Mouse (Mus musculus) thymus, postnatal 36 days (tissue): ENCODE results near the gene Dek.

Source experiments
- DNase-seq, 2 experiments: peaks; one replicate each; pipeline ENCODE4 v3.0.0; 2022; ENCODE audit warnings: mixed read lengths in 2 of 2

The Dek gene

DNA sequence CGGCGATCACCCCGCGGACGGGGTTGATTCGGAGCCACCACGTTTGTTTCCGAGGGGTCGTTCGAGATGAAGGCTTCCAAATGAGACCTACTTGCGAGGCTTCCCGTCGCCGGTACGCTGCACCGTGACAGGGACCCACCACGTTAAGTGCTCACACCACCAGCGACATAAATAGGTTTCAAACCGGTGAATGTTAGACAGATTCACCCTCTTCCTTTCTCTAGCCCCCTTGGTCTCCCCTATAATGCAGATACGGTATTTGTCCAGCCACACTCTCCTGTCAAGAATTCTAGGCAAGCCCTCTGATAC lies 533 bp upstream of the Dek start:
- DNase-seq: no peak

DNA sequence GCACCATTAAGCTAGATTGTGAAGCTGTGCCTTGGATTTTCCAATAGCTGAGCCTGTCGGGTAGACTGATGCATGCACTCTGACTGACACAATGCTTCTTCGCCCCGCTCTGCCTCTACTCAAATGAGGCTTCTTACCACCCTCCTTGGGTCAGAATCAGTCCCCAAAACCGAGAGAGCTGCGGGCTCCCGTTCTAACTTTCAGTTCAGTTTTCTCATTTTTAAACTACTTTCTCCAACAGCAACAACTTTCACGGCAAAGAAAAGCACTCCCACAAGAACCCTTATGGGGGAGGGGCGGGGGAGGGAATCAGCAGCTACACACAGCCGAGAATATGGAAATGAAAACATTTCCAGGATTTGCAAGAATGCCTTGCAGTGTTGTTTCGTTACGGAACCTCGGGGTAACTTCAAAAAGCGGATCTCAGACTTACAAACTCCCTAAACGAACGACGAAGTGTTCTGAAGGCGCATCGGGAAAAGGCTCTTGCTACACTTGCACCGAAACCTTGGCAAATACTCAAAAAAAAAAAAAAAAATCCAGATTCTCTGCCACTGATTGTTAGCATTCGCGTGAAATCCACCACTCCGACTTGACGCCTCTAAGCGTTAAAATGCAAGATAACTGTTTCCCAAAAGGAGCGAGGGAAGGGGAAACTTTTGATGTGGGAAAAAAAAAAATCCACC lies 1.0 kb downstream of the Dek start:
- DNase-seq: peak; percentile 15 to 18

DNA sequence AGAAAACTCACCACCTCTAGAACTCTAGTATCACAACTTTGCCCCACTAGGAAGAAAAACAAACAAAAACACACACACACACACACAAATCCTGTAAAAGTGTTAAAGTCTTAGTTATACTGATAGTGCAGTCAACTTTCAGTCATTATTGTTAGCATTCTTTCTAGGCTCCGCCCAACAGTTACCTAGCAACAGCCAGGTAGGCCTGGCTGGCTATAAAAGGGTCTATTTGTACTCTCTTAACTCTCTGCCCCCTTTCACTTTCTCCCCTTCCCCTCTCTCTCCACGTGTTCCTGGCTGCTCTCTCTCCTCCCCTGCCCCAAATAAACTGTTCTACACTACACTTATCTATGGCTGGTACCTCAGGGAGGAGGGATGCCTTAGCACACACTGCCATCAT lies 1.9 kb downstream of the Dek start:
- DNase-seq: no peak

DNA sequence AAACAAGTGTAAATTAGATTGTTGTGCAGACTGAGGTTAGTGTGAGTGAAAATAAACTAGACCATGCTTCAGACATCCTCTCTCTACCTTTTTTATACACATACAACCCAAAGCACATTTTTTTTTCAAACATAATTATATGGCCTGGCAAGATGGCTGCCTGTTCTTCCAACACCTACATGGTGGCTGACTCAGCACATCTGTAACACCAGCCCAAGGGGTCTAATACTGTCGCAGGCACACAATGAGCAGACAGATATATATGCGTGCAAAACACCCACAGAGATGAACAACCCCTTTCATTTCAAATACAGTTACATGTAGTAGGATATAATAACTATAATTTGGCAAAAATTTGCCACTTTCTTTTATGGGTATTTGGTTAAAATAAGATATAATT lies 5.4 kb downstream of the Dek start:
- no peak for DNase-seq

DNA sequence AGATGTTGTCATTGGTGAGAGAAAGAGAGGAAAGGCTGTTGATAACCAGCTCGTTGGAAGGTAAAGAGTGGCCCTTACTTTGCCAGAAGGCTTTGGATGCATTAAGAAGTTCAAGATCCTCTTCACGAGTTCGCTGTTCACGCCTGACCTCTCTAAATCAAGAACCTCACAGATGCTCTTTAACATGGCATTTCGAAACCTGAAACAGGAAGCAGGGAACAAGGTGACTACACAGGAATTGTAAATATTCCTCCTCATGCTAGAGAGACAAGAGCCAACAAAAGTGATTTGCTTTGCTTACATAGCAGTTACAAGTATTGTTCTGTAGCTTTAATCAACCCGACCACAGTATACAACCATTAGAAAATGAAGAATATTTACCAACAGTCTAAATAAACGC lies 6.7 kb downstream of the Dek start:
- no peak for DNase-seq

DNA sequence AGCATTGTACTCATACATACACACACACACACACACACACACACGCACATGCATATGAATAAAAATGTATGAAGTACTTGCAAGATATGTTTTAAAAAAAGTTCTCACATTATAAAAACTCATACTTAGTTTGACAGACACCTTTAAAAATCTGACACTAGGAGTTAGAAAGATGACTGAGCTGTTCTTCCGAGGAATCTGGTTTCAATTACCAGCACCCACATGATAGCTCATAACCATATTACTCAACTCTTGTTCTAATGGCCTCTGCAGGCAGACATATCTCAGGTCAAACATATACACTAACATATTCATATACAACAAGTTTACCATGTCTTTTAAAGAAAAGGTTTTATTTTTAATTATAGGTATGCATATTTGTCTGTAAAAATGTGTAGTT lies 9.4 kb downstream of the Dek start:
- DNase-seq: no peak

DNA sequence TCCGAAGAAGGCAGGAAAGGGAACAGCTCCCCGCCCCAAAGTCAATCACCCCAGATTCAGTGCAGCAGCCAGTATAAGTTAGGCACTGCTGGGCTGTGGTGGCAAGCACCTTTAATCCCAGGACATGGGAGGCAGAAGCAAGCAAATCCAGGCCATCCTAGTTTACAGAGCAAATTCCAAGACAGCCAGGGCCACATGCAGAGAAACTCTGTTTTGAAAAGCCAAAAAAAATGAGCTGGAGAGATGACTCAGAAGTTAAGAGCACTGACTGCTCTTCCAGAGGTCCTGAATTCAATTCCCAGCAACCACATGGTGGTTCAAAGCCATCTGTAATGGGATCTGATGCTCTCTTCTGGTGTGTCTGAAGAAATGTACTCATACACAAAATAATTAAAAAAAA lies 12.2 kb downstream of the Dek start:
- no peak for DNase-seq

GRCm38 (mm10) chr13:47089271-47089670 lies 16.7 kb downstream of the Dek start:
- no peak for DNase-seq

DNA sequence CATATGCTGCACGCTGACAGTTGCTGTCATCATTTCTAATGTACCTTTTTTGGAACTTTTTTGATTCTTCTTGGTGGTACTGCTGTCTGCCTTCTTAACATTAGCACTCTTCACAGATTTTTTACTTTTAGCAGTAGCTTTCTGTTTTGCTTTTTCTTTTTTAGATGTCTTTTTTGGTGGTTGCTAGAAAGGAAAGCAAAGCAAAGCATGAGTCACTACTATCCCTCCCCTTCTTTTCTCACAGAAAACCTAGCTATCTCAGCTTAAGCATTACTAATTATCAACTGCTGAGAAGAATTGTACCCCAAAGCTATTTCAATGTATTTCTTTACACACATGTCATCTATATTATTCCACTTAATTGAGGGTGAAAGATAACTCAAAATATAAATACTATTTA lies 17.6 kb downstream of the Dek start:
- DNase-seq: no peak

DNA sequence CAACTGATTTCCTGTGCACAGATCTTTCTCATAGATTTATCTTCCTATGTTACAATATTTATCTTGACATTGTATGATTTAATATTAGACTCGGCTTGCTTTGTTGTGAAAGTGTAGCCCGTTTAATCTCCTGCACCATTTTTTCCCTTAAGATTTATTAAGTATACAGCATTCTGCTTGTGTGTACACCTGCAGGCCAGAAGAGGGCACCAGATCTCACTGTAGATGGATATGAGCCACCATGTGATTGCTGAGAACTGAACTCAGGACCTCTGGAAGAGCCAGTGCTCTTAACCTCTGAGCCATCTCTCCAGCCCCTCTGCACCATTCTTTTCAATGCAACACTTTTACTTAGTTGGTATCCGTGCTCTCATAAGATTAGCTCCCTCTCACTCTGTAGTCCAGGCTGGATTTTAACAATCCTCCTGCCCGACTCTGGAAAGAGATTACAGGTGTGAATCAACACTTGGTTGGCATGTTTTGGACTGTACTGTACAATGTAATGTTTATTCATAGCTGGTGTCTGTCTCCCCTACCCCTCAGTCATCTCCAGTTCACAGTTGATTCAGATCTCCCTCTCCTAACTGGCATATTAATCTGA lies 25.0 kb downstream of the Dek start:
- DNase-seq: peak in 1 of 2 experiments; percentile 24

DNA sequence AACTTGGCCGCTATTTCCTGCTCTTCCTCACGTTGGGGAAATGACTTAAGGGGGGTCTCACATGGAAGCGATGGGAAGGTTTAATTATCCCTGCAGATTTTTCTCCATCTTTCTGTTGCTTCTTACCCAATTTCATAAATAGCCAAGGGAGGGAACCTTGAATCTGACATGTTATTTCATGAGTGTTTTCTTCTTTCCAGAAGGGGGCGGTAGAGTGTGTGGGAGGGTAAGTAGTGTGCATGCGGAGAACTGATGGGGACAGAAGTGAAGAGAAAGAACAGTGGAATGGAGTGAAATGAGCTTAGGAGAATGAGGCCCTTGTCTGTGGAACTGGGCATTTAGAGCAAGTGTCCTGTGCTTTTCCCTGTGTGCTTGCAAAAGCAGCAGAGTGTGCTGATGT lies 27.2 kb downstream of the Dek start:
- DNase-seq: no peak

GRCm38 (mm10) chr13:47077367-47077766 lies 28.6 kb downstream of the Dek start:
- no peak for DNase-seq

DNA sequence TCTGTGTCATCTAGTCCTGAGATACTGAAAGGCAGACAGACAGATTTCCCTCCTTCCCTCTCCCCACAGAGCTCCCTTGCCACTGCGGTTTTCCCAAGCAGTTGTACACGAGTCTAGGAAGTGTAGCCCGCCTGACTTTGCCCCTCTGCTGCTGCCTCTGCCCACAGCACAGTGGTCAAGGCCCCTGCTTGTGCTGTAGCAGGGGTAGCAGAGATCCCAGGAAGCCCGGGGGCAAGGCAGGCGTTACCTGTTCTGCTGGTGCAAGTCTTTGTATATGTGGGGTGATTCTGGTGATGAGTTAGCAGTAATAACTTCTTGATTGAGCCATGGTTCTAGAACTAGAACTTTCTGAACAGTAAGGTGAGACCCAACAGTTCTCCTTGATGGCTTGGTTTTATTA lies 29.8 kb downstream of the Dek start:
- DNase-seq: no peak

DNA sequence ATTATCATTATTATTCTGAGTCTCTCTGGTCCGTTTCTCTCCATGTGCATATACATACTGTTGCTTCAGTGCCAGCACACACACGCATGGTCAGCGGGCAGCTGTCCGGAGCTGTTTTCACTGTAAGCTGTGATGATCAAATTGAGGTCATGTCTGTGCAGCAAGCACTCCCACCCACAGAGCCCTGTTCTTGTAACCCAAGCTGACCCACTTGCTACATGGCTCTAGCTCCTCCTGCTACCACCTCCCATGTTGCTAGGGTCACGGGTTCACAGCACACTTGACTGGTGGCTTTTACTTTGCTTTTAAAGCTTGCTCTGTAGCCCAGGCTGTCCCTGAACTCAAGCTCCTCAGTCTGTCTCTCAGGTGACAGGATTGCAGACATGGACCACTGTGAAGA lies 33.5 kb downstream of the Dek start:
- no peak for DNase-seq

- no peak for DNase-seq
These were observed 34.1 kb downstream of the Dek start for GRCm38 (mm10) chr13:47071871-47072270.

DNA sequence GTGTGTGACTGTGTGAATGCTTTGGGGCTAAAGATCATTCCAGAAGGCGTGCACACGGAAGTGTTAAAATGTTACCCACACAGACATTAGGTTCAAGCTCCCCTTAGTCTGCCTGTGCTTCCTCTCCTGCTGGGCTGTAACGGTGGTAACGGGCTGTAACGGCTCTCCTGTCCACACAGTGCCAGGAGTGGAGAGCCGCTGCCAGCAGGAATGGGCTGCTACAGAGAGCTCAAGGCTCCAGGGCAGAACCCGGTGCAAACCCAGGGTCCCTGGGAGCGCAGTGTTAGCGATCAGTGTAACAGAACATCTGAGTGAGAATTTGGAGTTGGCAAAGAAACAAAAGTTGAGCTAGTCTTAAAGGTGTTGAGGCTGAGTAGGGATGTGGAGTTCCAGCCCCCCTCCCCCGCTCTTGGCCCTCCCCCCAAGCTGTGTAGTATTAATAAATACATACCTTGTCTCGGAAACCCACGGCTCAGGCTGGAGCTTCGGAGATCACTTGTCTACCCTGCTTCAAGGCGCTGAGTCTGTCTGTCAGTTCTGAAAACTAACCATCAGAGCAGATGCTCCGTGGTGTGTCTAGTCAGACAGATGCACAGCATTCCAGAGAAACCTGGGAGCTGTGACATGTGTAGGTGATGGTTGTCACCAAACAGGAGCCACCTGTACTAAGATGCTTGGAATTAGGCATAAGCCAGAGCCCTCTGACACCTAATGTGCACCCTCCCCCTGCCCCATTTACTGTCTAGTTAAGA lies 35.5 kb downstream of the Dek start:
- DNase-seq: no peak

DNA sequence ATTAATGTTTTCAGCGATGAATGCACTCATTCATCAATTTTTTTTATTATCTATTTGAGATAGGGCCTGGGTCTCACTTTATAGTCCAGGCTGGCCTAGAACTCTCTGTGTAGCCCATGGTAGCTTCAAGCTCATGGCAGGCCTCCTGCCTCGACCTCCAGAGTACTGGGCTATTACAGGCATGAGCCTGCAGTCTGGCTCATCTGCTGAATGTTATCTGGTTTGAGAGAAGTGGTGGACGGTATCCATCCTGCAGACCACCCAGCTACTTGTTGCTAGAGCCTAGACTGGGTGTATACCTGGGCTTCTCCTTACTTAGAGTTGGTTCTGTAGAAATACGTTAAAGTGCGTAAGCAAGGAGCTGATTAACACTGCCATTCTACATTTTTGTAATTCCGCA lies 39.0 kb downstream of the Dek start:
- no peak for DNase-seq

- no peak for DNase-seq
These were observed 39.5 kb downstream of the Dek start for GRCm38 (mm10) chr13:47066516-47066915.

DNA sequence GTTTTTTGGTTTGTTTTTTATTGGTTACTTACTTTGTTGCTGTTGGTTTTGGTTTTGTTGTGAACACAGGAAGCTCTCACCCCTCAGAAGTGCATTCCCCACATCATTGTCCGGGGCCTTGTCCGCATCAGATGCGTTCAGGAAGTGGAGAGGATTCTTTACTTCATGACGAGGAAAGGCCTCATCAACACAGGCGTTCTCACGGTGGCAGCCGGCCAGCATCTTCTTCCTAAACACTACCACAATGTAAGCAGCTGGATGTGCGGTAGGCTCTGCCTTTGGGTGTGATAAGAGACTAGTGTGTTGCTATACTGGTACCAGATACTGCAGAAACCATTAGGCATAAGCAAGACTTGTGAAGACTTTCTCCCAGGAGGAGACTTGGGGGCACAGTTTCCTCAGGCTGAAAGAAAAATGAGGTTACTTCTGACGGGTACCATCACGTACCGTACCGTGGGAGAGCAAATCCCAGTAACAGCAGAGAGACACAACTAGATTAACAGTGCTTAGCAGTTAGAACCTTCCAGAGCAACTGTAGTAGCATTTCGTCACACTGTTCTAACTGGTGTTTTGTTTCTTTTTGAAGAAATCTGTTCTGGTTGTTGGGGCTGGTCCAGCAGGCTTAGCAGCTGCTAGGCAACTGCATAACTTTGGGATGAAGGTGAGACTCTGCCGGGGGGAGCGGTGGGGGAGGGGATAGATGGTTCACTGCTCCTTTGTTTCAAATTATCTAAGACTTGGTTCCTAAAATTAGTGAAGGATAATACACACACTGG lies 41.8 kb downstream of the Dek start:
- DNase-seq: no peak

GRCm38 (mm10) chr13:47062756-47063155 lies 43.2 kb downstream of the Dek start:
- no peak for DNase-seq

GRCm38 (mm10) chr13:47056781-47057180 lies 49.2 kb downstream of the Dek start:
- DNase-seq: peak; percentile 34 to 63

DNA sequence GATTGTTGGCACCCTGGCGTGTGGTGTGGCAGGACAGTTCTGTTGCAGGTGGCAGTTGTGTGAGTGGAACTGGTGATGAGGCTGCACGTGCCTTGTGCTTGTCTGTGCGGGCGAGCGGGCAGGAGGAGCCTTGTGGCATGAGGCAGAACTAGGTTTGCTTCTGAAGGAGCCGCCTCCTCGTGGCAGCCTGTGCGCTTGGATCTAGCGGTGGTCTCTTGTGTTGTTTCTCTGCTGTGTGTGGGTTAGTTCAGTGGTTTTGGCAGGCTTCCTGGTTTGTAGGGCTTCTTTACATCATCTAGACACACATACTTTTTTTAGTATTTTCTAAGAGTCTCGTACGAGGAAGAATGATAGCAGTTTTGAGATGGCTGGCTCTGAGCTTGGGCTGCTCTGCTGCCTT lies 49.9 kb downstream of the Dek start:
- DNase-seq: peak; percentile 75 to 89

GRCm38 (mm10) chr13:47053971-47054370 lies 52.0 kb downstream of the Dek start:
- no peak for DNase-seq

- DNase-seq: no peak
These were observed 56.0 kb downstream of the Dek start for GRCm38 (mm10) chr13:47050009-47050408.
